Mouse (Mus musculus) adrenal gland, adult 2 months (tissue): ENCODE data around the gene Hmox1. TPM values are rescaled to one million over a fixed set of nuclear protein-coding genes. Genes with fewer than 3 reads are reported as not detected.

Experiments
- DNase-seq: peaks from one replicate; pipeline ENCODE4 v3.0.0; 2021
- polyA plus RNA-seq: library from polyadenylated mRNA; depleted of rRNA; stranded (reverse); fragments of >200 nt; gene quantifications from 2 replicates; pipeline ENCODE4 v1.2.3, GENCODE M21; 2012
- total RNA-seq, 2 experiments: library from RNA; stranded (reverse); gene quantifications; 2 replicates each; pipeline ENCODE4 v1.2.3; 2021

Gene Hmox1
- total and polyA plus RNA-seq, 3 experiments: 37.4 to 146 (median 59.0) TPM

DNA sequence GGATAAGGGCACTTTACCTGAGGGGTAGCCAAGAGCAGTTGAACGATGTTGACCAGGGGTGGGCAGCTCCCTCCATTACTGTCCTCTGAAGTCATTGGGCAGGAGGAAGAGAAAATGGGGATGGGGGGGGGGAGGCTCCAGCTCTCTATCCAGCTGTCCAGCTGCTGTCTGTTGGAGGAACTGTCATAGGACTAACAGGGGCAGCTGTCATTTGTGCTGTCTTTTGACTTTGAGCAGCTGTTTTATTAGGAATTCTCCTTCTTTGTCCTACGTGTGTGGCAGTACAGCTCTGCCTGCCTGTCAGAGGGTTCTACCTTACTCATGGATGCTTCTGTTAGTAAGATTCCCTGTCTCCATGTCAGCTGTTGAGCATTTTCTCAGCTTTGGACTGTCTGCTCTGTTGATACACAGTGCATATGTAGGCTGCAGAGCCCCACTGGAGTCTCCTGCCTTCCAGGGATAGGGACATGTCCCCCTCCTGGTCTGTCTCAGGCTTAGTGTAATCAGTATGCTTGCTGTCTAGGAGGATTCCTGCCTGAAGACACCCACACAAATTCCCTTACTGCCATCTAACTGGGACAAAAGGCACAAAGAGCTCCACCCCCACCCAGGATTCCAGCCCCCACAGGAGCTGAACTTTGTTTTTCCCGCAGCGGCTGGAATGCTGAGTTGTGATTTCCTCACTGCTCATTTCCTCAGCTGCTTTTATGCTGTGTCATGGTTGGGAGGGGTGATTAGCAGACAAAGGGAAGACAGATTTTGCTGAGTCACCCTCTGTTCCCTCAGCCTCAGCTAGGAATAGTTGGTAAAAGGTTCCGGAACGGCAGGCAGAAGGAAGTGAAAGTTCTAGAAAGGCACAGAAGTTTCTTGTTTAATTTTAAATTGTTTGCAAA is 4.2 kb upstream of the Hmox1 start:
- peak; percentile 88 for DNase-seq

DNA sequence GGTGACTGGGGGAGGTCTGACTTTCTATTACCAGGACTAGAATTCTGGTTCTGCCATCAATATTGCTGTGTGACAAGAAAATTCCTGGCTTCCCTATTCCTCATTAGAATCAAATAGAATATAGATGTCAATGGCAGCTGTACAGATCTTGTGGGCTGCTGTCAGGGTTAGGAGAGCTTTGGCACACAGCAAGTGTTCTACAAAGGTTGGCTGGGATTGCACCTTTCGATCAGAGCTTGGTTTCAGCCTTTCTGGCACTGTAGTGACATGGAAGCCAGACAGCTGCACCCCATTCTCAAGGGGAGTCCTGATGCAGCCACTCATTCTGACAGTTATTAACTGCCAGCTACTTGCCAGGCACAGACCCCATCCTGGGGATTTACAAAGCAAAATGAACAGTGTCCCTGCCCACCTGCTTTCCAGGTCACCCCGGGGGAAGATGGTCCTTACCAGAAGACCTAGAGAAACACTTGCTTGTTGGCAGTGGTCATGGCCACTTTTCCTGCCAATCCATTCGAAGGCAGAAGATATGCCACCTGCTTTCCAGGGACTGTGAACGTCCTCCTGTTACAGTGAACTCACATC is 2.5 kb upstream of the Hmox1 start:
- DNase-seq: no peak

GRCm38 (mm10) chr8:75102956-75103355 is 9.5 kb downstream of the Hmox1 start:
- no peak for DNase-seq

GRCm38 (mm10) chr8:75103376-75103878 is 10.0 kb downstream of the Hmox1 start:
- no peak for DNase-seq

DNA sequence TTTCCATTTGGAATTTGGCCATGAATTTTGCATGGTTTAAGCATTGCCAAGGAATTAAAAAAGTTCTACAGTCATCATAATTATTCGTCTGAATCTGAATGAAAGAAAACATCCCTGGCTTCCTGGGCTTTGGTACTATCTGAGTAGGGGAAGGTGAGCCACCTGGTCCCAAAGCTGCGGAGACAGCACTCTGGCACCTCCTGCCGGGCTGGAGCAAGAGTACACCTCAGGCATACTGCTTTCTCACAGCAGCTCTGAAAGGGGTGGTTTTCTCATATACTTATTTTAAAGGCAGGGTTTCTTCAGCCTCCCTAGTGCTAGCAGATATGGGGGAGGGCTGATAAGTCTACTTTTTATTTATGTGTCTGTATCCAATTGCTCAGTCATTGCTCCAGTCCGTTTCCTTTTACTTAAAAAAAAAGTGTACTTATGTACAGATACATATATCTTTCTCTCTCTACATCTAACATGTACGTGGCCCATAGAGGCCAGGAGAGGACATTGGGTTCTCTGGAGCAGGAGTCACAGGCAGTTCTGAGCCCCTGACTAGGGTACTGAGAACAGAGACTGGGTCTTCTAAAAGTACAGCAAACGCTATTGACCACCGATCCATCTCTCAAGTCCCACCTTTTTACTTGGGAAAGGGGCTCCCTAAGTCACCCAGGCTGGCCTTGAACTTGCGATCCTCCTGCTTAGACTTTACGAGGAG is 15.3 kb downstream of the Hmox1 start:
- DNase-seq: peak; percentile 89

DNA sequence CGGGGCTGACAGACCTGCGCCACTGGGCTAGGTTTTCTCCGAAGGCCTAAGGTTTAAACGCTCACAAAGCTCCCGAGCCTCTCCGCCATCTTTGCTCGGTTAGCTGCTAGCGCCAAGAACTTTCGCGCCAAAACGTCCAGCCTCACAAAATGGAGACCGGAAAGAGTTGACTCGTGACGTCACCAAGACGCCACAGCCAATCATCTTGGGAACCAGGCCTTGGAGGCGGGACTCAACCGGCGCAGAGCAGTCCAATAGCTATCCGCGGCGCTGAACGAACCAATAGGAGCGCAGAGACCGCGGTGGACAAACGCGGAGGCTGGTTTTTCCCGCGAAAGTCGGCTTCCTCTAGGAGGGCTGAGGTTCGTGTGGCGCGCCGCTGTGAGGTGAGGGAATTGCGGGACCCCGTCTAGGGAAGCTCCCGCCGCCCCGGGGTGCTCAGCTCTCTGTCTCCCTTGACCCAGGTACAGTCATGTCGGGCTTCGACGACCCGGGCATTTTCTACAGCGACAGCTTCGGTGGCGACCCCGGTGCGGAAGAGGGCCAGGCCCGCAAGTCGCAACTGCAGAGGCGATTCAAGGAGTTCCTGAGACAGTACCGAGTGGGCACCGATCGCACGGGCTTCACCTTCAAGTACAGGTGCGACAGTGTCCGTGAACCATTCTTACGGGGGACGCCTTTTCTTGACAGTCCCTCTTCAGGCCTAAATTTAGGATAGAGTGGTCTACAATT is 16.0 kb downstream of the Hmox1 start, which contains the start of gene Mcm5:
TSS of gene Mcm5 (plus strand) at position 334 of the 732 bp plus-strand sequence.
- DNase-seq: peak; percentile 99

- no peak for DNase-seq
Observed at GRCm38 (mm10) chr8:75110093-75110492, 16.7 kb downstream of the Hmox1 start.

- DNase-seq: no peak
Observed at GRCm38 (mm10) chr8:75118505-75118904, 25.1 kb downstream of the Hmox1 start.

- no peak for DNase-seq
Observed at GRCm38 (mm10) chr8:75119287-75119686, 25.9 kb downstream of the Hmox1 start.

DNA sequence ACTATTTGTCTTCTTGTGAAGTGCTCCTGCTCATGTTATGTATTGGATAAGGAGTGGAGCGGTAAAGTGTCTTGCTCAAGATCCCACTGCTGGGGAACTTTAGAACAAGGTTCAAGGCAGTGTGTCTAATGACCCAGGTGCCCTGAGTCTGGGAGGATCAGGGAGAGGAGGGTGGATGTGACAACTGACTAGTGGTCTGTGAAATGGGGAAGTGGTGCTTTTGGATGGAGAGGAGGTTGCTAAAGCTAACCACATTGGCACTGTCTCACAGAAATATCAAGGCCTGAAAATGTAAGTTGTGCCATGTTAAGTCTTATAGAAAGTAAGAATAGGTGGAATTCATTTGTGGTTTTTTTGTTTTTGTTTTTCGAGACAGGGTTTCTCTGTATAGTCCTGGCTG is 26.3 kb downstream of the Hmox1 start:
- DNase-seq: no peak

DNA sequence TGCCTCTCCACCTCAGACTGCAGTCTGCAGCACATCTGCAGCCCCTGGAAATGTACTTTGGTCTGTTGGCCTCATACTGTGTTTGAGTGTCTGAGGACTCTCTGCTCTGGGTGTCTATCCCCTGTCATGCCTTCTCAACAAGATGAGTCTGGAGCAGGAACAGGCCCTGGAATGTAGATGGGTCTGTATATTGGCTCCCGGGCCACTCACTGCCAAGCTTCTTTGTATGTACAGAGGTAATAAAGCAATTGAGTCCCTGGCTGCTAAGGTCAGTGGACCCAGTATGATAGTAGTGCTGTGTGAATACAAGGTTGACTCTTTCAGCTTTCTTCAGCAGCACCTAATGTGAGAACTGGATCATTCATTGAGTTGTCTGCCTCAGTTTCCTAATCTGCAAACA is 34.0 kb downstream of the Hmox1 start:
- DNase-seq: no peak

DNA sequence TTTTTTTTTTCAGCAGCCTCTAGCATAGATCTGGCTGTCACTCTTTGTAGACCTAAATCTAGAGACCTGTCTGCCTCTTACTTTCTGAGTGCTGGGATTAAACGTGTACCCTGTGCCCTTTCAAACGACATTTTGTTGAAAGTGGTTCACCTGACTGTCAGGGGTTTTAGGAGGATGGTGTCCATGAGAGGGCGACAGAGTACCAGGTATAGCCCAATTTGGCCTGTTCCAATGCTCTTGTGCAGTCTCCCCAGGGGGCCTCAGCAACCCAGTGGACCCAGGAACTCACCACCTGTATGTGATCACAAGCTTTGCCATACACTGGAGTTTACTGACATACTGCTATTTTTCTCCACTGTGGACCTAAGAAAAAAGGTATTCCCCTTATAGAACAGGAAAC is 39.1 kb downstream of the Hmox1 start:
- peak; percentile 32 for DNase-seq

DNA sequence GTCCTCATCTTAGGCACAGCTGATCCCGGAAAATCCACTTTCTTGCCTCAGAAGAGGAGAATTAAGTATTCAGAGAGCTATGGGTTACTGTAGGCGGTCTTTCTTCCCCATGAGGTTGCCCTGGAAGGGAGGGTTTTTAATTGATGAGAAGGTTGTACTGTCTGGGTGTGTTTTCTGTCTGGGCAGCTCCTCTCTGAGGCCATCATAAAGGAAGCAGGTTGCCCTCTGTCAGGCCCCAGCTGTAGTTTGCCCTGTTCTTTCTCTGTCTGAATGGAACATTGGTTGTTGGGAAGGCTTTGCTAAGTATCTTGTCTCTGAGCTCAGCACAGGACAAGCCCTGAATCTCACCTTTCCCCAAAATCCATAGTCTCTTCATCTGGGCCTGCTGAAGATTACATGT is 40.0 kb downstream of the Hmox1 start:
- DNase-seq: no peak

- DNase-seq: peak; percentile 48
Observed at GRCm38 (mm10) chr8:75134603-75135391, 41.4 kb downstream of the Hmox1 start.

GRCm38 (mm10) chr8:75135756-75136155 is 42.3 kb downstream of the Hmox1 start:
- peak; percentile 10 for DNase-seq

- no peak for DNase-seq
Observed at GRCm38 (mm10) chr8:75136256-75136655, 42.8 kb downstream of the Hmox1 start.

DNA sequence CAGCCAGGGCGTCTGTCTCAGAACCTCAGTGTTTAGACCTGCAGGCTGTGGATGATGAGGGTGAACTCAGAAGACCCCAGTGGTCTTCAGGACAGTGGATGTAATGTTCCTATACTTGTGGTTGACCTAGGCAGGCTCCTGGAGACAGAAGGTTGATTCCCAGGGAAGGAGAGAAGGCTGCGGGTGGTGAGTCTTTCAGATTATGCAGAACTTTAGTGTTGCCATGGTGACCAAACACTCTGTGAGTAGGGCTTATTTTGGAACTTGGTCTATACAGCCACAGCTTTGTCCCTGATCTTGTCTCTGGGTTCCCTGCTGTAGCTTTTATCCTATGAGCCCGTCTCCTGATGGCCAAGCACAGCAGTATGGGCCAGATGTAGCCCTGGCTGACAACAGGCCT is 44.1 kb downstream of the Hmox1 start:
- DNase-seq: no peak
